Mouse (Mus musculus): ENCODE measurements around the gene Thbs1.

- TF ChIP-seq CTCF (IDR thresholded peaks at IDR 0.05) (no peak), EP300 (IDR thresholded peaks at IDR 0.05) (no peak)
These were observed 48.9 kb downstream of the Thbs1 start for GRCm38 (mm10) chr2:118160547-118160946.

All from lung, postnatal 0 days (tissue).